Mouse (Mus musculus): Measurements from ENCODE around the gene Togaram1. TPM values are rescaled to one million over a fixed set of nuclear protein-coding genes. Genes with fewer than 3 reads are reported as not detected.

Togaram1 gene
- total and polyA plus RNA-seq, 3 experiments, result 14.8 to 22.7 (median 15.9) TPM

- H3K79me2 ChIP-seq (ENCODE audit: control insufficient read depth, insufficient read depth, low read length, poor library complexity), result peaks cover 38% of the 10 kb centered on the region
- no peak for DNase-seq (ENCODE audit: low read depth, low spot score)
- H3K27me3 ChIP-seq (ENCODE audit: control insufficient read depth in 1 of 2, insufficient read depth in 2 of 2, low read length in 2 of 2), result no peaks in the 10 kb centered on the region
- peak overlapping the region; percentile 48 for H3K27ac ChIP-seq (ENCODE audit: control insufficient read depth, low read depth, low read length)
- no peak for TF ChIP-seq MAZ (IDR thresholded peaks at IDR 0.05; ENCODE audit: low read depth, low read length)
- no peak for TF ChIP-seq USF1 (IDR thresholded peaks at IDR 0.05; ENCODE audit: low read depth, low read length)
- TF ChIP-seq GABPA (IDR thresholded peaks at IDR 0.05; ENCODE audit: low read depth, low read length), result no peak
- no peak for TF ChIP-seq JUND (IDR thresholded peaks at IDR 0.05; ENCODE audit: low read depth, low read length)
- TF ChIP-seq CTCF (IDR thresholded peaks at IDR 0.05 in 2 of 3, conservative IDR thresholded peaks at IDR 0.05 in 1 of 3; ENCODE audit: control insufficient read depth in 1 of 3, insufficient read depth in 1 of 3, low read depth in 2 of 3, low read length in 3 of 3, poor library complexity in 1 of 3, severe bottlenecking in 1 of 3), result no peak
- no peak for TF ChIP-seq ZKSCAN1 (IDR thresholded peaks at IDR 0.05; ENCODE audit: low read depth, low read length)
- no peak for TF ChIP-seq RCOR1 (IDR thresholded peaks at IDR 0.05; ENCODE audit: low read depth, low read length)
- no peak; a peak in 1 of 4 replicates for TF ChIP-seq POLR2A (IDR thresholded peaks at IDR 0.05; ENCODE audit: control insufficient read depth in 1 of 2, insufficient read depth in 1 of 2, low read depth in 1 of 2, low read length in 2 of 2, poor library complexity in 1 of 2)
- TF ChIP-seq ZMIZ1 (IDR thresholded peaks at IDR 0.05; ENCODE audit: low read depth, low read length), result no peak
- no peak for TF ChIP-seq CHD1 (IDR thresholded peaks at IDR 0.05; ENCODE audit: low read depth, low read length)
- peak overlapping the region; percentile 95 to 97 for H3K4me3 ChIP-seq (ENCODE audit: control insufficient read depth in 1 of 2, insufficient read depth in 1 of 2, low read depth in 2 of 2, low read length in 2 of 2)
- H3K9me3 ChIP-seq (replicated peaks; ENCODE audit: insufficient read depth, low read length), result no peaks in the 10 kb centered on the region
- H3K36me3 ChIP-seq (ENCODE audit: control insufficient read depth in 1 of 2, insufficient read depth in 2 of 2, low read length in 2 of 2), result peaks cover 10 to 29% of the 10 kb centered on the region in 2 experiments
- H3K4me1 ChIP-seq (ENCODE audit: control insufficient read depth in 1 of 2, insufficient read depth in 2 of 2, low read length in 2 of 2), result peaks cover 9 to 12% of the 10 kb centered on the region in 2 experiments; a peak in 3 of 4 replicates
- peak overlapping the region; percentile 79 for H3K9ac ChIP-seq (ENCODE audit: control insufficient read depth, low read depth, low read length, poor library complexity, severe bottlenecking)
These were observed 70.2 kb downstream of the Togaram1 start for GRCm38 (mm10) chr12:65035839-65036189.

- Histone ChIP-seq H3K27me3 (ENCODE audit: control insufficient read depth in 1 of 2, insufficient read depth in 2 of 2, low read length in 2 of 2) (no peaks in the 10 kb centered on the region), H3K4me3 (ENCODE audit: control insufficient read depth in 1 of 2, insufficient read depth in 1 of 2, low read depth in 2 of 2, low read length in 2 of 2) (peak within 1 kb of the TSS; percentile 95 to 97), H3K9ac (ENCODE audit: control insufficient read depth, low read depth, low read length, poor library complexity, severe bottlenecking) (peak within 1 kb of the TSS; percentile 99), H3K79me2 (ENCODE audit: control insufficient read depth, insufficient read depth, low read length, poor library complexity) (peaks cover 40% of the 10 kb centered on the region), H3K36me3 (ENCODE audit: control insufficient read depth in 1 of 2, insufficient read depth in 2 of 2, low read length in 2 of 2) (peaks cover 15 to 29% of the 10 kb centered on the region in 2 experiments), H3K27ac (ENCODE audit: control insufficient read depth, low read depth, low read length) (peak within 1 kb of the TSS; percentile 78), H3K9me3 (replicated peaks; ENCODE audit: insufficient read depth, low read length) (no peaks in the 10 kb centered on the region), H3K4me1 (ENCODE audit: control insufficient read depth in 1 of 2, insufficient read depth in 2 of 2, low read length in 2 of 2) (peaks cover 9 to 12% of the 10 kb centered on the region in 2 experiments; a peak in 3 of 4 replicates)
- peak; percentile 95 for DNase-seq (ENCODE audit: low read depth, low spot score)
- TF ChIP-seq CHD1 (IDR thresholded peaks at IDR 0.05; ENCODE audit: low read depth, low read length), result peak; percentile 48; the same call in 1 of the 2 replicates
- TF ChIP-seq MEF2A (IDR thresholded peaks at IDR 0.05; ENCODE audit: extremely low read depth, insufficient replicate concordance, low read depth, low read length, poor library complexity, severe bottlenecking), result no peak
- no peak for TF ChIP-seq ZC3H11A (IDR thresholded peaks at IDR 0.05; ENCODE audit: low read depth, low read length)
- TF ChIP-seq MAFK (IDR thresholded peaks at IDR 0.05; ENCODE audit: borderline replicate concordance, low read depth, low read length), result no peak
- TF ChIP-seq CTCF (IDR thresholded peaks at IDR 0.05 in 2 of 3, conservative IDR thresholded peaks at IDR 0.05 in 1 of 3; ENCODE audit: control insufficient read depth in 1 of 3, insufficient read depth in 1 of 3, low read depth in 2 of 3, low read length in 3 of 3, poor library complexity in 1 of 3, severe bottlenecking in 1 of 3), result no peak
- TF ChIP-seq ZMIZ1 (IDR thresholded peaks at IDR 0.05; ENCODE audit: low read depth, low read length), result peak; percentile 97
- TF ChIP-seq MXI1 (IDR thresholded peaks at IDR 0.05; ENCODE audit: low read depth, low read length), result peak; percentile 62; the same call in 1 of the 2 replicates
- TF ChIP-seq TAL1 (IDR thresholded peaks at IDR 0.05; ENCODE audit: low read length), result no peak
- TF ChIP-seq USF2 (IDR thresholded peaks at IDR 0.05; ENCODE audit: borderline replicate concordance in 1 of 2, insufficient read depth in 1 of 2, low read depth in 1 of 2, low read length in 2 of 2), result peak; percentile 89 to 97
- no peak for TF ChIP-seq RAD21 (IDR thresholded peaks at IDR 0.05; ENCODE audit: low read depth, low read length)
- peak; percentile 85 to 95 for TF ChIP-seq POLR2A (IDR thresholded peaks at IDR 0.05; ENCODE audit: control insufficient read depth in 1 of 2, insufficient read depth in 1 of 2, low read depth in 1 of 2, low read length in 2 of 2, poor library complexity in 1 of 2)
- no peak for TF ChIP-seq SIN3A (IDR thresholded peaks at IDR 0.05; ENCODE audit: low read length)
- TF ChIP-seq SMC3 (IDR thresholded peaks at IDR 0.05; ENCODE audit: low read depth, low read length), result no peak
- TF ChIP-seq ZNF384 (IDR thresholded peaks at IDR 0.05; ENCODE audit: low read depth, low read length), result peak; percentile 91
- peak; percentile 99 for TF ChIP-seq NRF1 (IDR thresholded peaks at IDR 0.05; ENCODE audit: insufficient read depth, low read depth, low read length, poor library complexity, severe bottlenecking)
- no peak for TF ChIP-seq E2F4 (IDR thresholded peaks at IDR 0.05; ENCODE audit: borderline replicate concordance, low read depth, low read length)
- no peak; the same call in 1 of the 2 replicates for TF ChIP-seq ETS1 (IDR thresholded peaks at IDR 0.05; ENCODE audit: low read depth, low read length)
- TF ChIP-seq HCFC1 (IDR thresholded peaks at IDR 0.05; ENCODE audit: low read depth, low read length), result peak; percentile 72
- no peak for TF ChIP-seq EP300 (IDR thresholded peaks at IDR 0.05; ENCODE audit: low read depth in 1 of 2, low read length in 2 of 2)
- peak; percentile 85; the same call in 1 of the 2 replicates for TF ChIP-seq POLR2AphosphoS2 (IDR thresholded peaks at IDR 0.05; ENCODE audit: low read length)
- TF ChIP-seq BHLHE40 (IDR thresholded peaks at IDR 0.05; ENCODE audit: borderline replicate concordance, low read depth, low read length), result peak; percentile 74; the same call in 1 of the 2 replicates
- TF ChIP-seq MAZ (IDR thresholded peaks at IDR 0.05; ENCODE audit: low read depth, low read length), result 0 out of 2 replicates have a peak, but pooled peaks have one; percentile 2
- TF ChIP-seq JUND (IDR thresholded peaks at IDR 0.05; ENCODE audit: low read depth, low read length), result no peak
These were observed 70.7 kb downstream of the Togaram1 start, which contains the start of gene Prpf39 for GRCm38 (mm10) chr12:65036190-65036870. Gene Prpf39, plus strand, starts transcription at chr12:65036333.

All from MEL (cell line).